22 mouse cellular contexts compared by ENCODE assay signal in genomic region chr19:34521978-34522377, GRCm38 (mm10). TPM values are rescaled to one million over a fixed set of nuclear protein-coding genes. Genes with fewer than 3 reads are reported as not detected.
DNase-seq lines count a peak whose midpoint lies in the region; ATAC-seq and TF ChIP-seq lines count a peak whose summit lies in the region.
"Had no signal": no experiment of that assay in that cellular context is flagged by ENCODE, and none has a peak within 500 bp of the region (broad histone marks: within the 10 kb centered on the region; RNA-seq: fewer than 3 reads in every experiment).

No protein-coding gene starts in this region.

- no peak overlapping the region for H3K4me2 ChIP-seq in intestine, postnatal 0 days (replicated peaks; ENCODE audit: low read depth)
- no peak overlapping the region for H3K4me2 ChIP-seq in intestine, embryonic 15.5 days (replicated peaks)
- H3K4me2 ChIP-seq in midbrain, embryonic 11.5 days: no peak overlapping the region
- no peak overlapping the region for H3K4me2 ChIP-seq in midbrain, postnatal 0 days (ENCODE audit: low read depth, low read length, poor library complexity, severe bottlenecking)
- H3K4me2 ChIP-seq: embryonic facial prominence, embryonic 15.5 days; hindbrain, embryonic 13.5 days had no signal

- TF ChIP-seq POLR2A in lung, adult 2 months (IDR thresholded peaks at IDR 0.05; ENCODE audit: borderline replicate concordance, extremely low read depth, low read depth, low read length): no peak

- H3K4me3 ChIP-seq in intestine, postnatal 0 days (ENCODE audit: low read depth, low read length): no peak overlapping the region
- H3K4me3 ChIP-seq in intestine, embryonic 15.5 days (replicated peaks): no peak overlapping the region
- no peak overlapping the region for H3K4me3 ChIP-seq in midbrain, embryonic 11.5 days (ENCODE audit: low read depth, low read length)
- no peak overlapping the region for H3K4me3 ChIP-seq in midbrain, postnatal 0 days (ENCODE audit: low read depth, low read length)
- no peak overlapping the region for H3K4me3 ChIP-seq in lung, adult 2 months (replicated peaks; ENCODE audit: extremely low read depth, low read depth, low read length)
- H3K4me3 ChIP-seq: embryonic facial prominence, embryonic 15.5 days; erythroblast, embryonic 14.5 days; forebrain, embryonic 10.5 days; gastrocnemius, adult 2 months; heart, embryonic 10.5 days; hindbrain, embryonic 13.5 days had no signal

- no peak for TF ChIP-seq CTCF in intestine, postnatal 0 days (IDR thresholded peaks at IDR 0.05; ENCODE audit: low read depth)
- TF ChIP-seq CTCF in midbrain, postnatal 0 days (IDR thresholded peaks at IDR 0.05): no peak
- no peak for TF ChIP-seq CTCF in lung, adult 2 months (IDR thresholded peaks at IDR 0.05; ENCODE audit: insufficient read depth, low read length)

- H3K27ac ChIP-seq in intestine, postnatal 0 days (ENCODE audit: low read depth, low read length): 0 out of 2 replicates have a peak overlapping the region, but pooled peaks have one; percentile 21
- H3K27ac ChIP-seq in intestine, embryonic 15.5 days: no peak overlapping the region
- no peak overlapping the region for H3K27ac ChIP-seq in midbrain, embryonic 11.5 days (ENCODE audit: low read depth, low read length)
- no peak overlapping the region for H3K27ac ChIP-seq in midbrain, postnatal 0 days (ENCODE audit: low read depth, low read length)
- H3K27ac ChIP-seq: embryonic facial prominence, embryonic 15.5 days; forebrain, embryonic 10.5 days; gastrocnemius, adult 2 months; heart, embryonic 10.5 days; hindbrain, embryonic 13.5 days; hindbrain, postnatal 0 days had no signal

- WGBS in intestine, postnatal 0 days: 91% methylated on average over 1 of the region's 1 CpGs
- WGBS in intestine, embryonic 15.5 days: 83% methylated on average over 1 of the region's 1 CpGs
- WGBS in midbrain, embryonic 11.5 days: 89% methylated on average over 1 of the region's 1 CpGs
- WGBS in midbrain, postnatal 0 days: 96% methylated on average over 1 of the region's 1 CpGs
- 87% methylated on average over 1 of the region's 1 CpGs for WGBS in lung, adult 2 months

- H3K27me3 ChIP-seq in intestine, postnatal 0 days (replicated peaks; ENCODE audit: control insufficient read depth, insufficient read depth, low read length): no peaks in the 10 kb centered on the region
- H3K27me3 ChIP-seq in intestine, embryonic 15.5 days (replicated peaks): no peaks in the 10 kb centered on the region
- no peaks in the 10 kb centered on the region for H3K27me3 ChIP-seq in midbrain, embryonic 11.5 days (ENCODE audit: control insufficient read depth, insufficient read depth, low read length)
- no peaks in the 10 kb centered on the region for H3K27me3 ChIP-seq in midbrain, postnatal 0 days (ENCODE audit: insufficient read depth, low read length)
- H3K27me3 ChIP-seq: embryonic facial prominence, embryonic 15.5 days; hindbrain, embryonic 13.5 days had no signal

- no peak for ATAC-seq in intestine, postnatal 0 days
- ATAC-seq in intestine, embryonic 15.5 days: no peak
- ATAC-seq in midbrain, embryonic 11.5 days (ENCODE audit: low FRiP score): no peak
- ATAC-seq in midbrain, postnatal 0 days (ENCODE audit: low FRiP score): no peak
- ATAC-seq in granulocyte monocyte progenitor cell, adult 5-6 weeks (replicated peaks; ENCODE audit: poor library complexity, severe bottlenecking): peak; percentile 25; the same call in 1 of the 2 replicates
- ATAC-seq: forebrain, embryonic 14.5 days; hindbrain, postnatal 0 days had no signal

- H3K9me3 ChIP-seq in intestine, postnatal 0 days (ENCODE audit: control insufficient read depth): no peaks in the 10 kb centered on the region
- no peaks in the 10 kb centered on the region for H3K9me3 ChIP-seq in intestine, embryonic 15.5 days
- no peaks in the 10 kb centered on the region for H3K9me3 ChIP-seq in midbrain, embryonic 11.5 days (ENCODE audit: control insufficient read depth, low read length)
- no peaks in the 10 kb centered on the region for H3K9me3 ChIP-seq in midbrain, postnatal 0 days (ENCODE audit: low read length)
- H3K9me3 ChIP-seq: embryonic facial prominence, embryonic 15.5 days; forebrain, embryonic 10.5 days; heart, embryonic 10.5 days; hindbrain, embryonic 13.5 days had no signal

- H3K9ac ChIP-seq in intestine, postnatal 0 days (ENCODE audit: low read depth, low read length): no peak overlapping the region
- no peak overlapping the region for H3K9ac ChIP-seq in intestine, embryonic 15.5 days
- no peak overlapping the region for H3K9ac ChIP-seq in midbrain, embryonic 11.5 days (ENCODE audit: low read length)
- no peak overlapping the region for H3K9ac ChIP-seq in midbrain, postnatal 0 days (replicated peaks; ENCODE audit: low read length, poor library complexity, severe bottlenecking)
- H3K9ac ChIP-seq: embryonic facial prominence, embryonic 15.5 days; hindbrain, embryonic 13.5 days had no signal

- peaks cover 20% of the 10 kb centered on the region for H3K36me3 ChIP-seq in intestine, postnatal 0 days (ENCODE audit: control insufficient read depth, insufficient read depth)
- H3K36me3 ChIP-seq in intestine, embryonic 15.5 days: no peaks in the 10 kb centered on the region
- H3K36me3 ChIP-seq in midbrain, embryonic 11.5 days (ENCODE audit: control insufficient read depth, insufficient read depth, low read length): no peaks in the 10 kb centered on the region; the same call in 1 of the 2 replicates
- H3K36me3 ChIP-seq in midbrain, postnatal 0 days (ENCODE audit: insufficient read depth, low read length): peaks cover 7% of the 10 kb centered on the region; the same call in 1 of the 2 replicates

- no peaks in the 10 kb centered on the region; the same call in none of the 2 replicates for H3K4me1 ChIP-seq in intestine, postnatal 0 days (replicated peaks; ENCODE audit: control insufficient read depth, insufficient read depth, low read length)
- H3K4me1 ChIP-seq in intestine, embryonic 15.5 days (replicated peaks): peaks cover 6% of the 10 kb centered on the region; the same call in 1 of the 2 replicates
- peaks cover 3% of the 10 kb centered on the region; the same call in 1 of the 2 replicates for H3K4me1 ChIP-seq in midbrain, embryonic 11.5 days (ENCODE audit: control insufficient read depth, insufficient read depth, low read length)
- H3K4me1 ChIP-seq in midbrain, postnatal 0 days (ENCODE audit: insufficient read depth, low read length): 0 out of 2 replicates have a peak, but pooled peaks cover 4% of the 10 kb centered on the region
- H3K4me1 ChIP-seq in lung, adult 2 months (ENCODE audit: control insufficient read depth, insufficient read depth, low read length): peaks cover 12% of the 10 kb centered on the region
- H3K4me1 ChIP-seq: embryonic facial prominence, embryonic 15.5 days had no signal

- DNase-seq in midbrain, embryonic 11.5 days (ENCODE audit: low spot score, missing footprints): peak; percentile 23
- no peak for DNase-seq in midbrain, postnatal 0 days (ENCODE audit: low spot score)
- no peak for DNase-seq in cerebellum, adult 11-12 months
- DNase-seq in lung, adult 2 months: no peak
- DNase-seq: adrenal gland, adult 8-10 months; adrenal gland, postnatal 36 days; cerebellum, adult 18-20 months; cerebellum, postnatal 14 days; embryo, embryonic 11 days; gastrocnemius, adult 2 months; gastrocnemius, postnatal 25 days; heart, postnatal 14 days had no signal

RNA-seq across cellular contexts. Expression of gene Lipa, which starts 5.3 kb away (rescaled TPM):
- polyA plus RNA-seq in intestine, postnatal 0 days (2015; fragmentation: Nextera tagmentation; extraction: Ambion mirVana): 191 and 206 TPM in 2 replicates
- polyA plus RNA-seq in intestine, embryonic 15.5 days (2015; fragmentation: Nextera tagmentation; extraction: Ambion mirVana): 30.7 and 34.9 TPM in 2 replicates
- polyA plus RNA-seq in midbrain, embryonic 11.5 days (2014; fragmentation: Nextera tagmentation; extraction: Ambion mirVana): 28.7 and 31.4 TPM in 2 replicates
- total RNA-seq in midbrain, postnatal 0 days (2014; rRNA removed): 24.5 and 26.7 TPM in 2 replicates
- 19.0 and 19.3 TPM in 2 replicates for polyA plus RNA-seq in midbrain, postnatal 0 days (2015; fragmentation: Nextera tagmentation; extraction: Ambion mirVana)
- total RNA-seq in granulocyte monocyte progenitor cell, adult 5-6 weeks (2014; fragmentation: Nextera tagmentation): 45.6 and 49.7 TPM in 2 replicates
- total RNA-seq in granulocyte monocyte progenitor cell, adult 5-6 weeks (2017): 31.4 and 33.1 TPM in 2 replicates
- polyA plus RNA-seq in lung, adult 2 months (2012; rRNA removed): 31.1 and 47.2 TPM in 2 replicates

RNA-seq across cellular contexts. Expression of gene Ifit2, which starts 28.5 kb away (rescaled TPM):
- 13.1 and 15.1 TPM in 2 replicates for polyA plus RNA-seq in intestine, postnatal 0 days (2015; fragmentation: Nextera tagmentation; extraction: Ambion mirVana)
- 6.3 and 6.7 TPM in 2 replicates for polyA plus RNA-seq in intestine, embryonic 15.5 days (2015; fragmentation: Nextera tagmentation; extraction: Ambion mirVana)
- polyA plus RNA-seq in midbrain, embryonic 11.5 days (2014; fragmentation: Nextera tagmentation; extraction: Ambion mirVana): 4.7 and 5.0 TPM in 2 replicates
- total RNA-seq in midbrain, postnatal 0 days (2014; rRNA removed): 11.1 and 11.5 TPM in 2 replicates
- 8.2 and 9.0 TPM in 2 replicates for polyA plus RNA-seq in midbrain, postnatal 0 days (2015; fragmentation: Nextera tagmentation; extraction: Ambion mirVana)
- 8.9 and 9.2 TPM in 2 replicates for total RNA-seq in granulocyte monocyte progenitor cell, adult 5-6 weeks (2014; fragmentation: Nextera tagmentation)
- 17.8 and 19.6 TPM in 2 replicates for total RNA-seq in granulocyte monocyte progenitor cell, adult 5-6 weeks (2017)
- polyA plus RNA-seq in lung, adult 2 months (2012; rRNA removed): 3.8 and 6.3 TPM in 2 replicates

RNA-seq across cellular contexts. Expression of gene Ch25h, which starts 47.0 kb away (rescaled TPM):
- 3.2 and 3.5 TPM in 2 replicates for polyA plus RNA-seq in intestine, postnatal 0 days (2015; fragmentation: Nextera tagmentation; extraction: Ambion mirVana)
- polyA plus RNA-seq in intestine, embryonic 15.5 days (2015; fragmentation: Nextera tagmentation; extraction: Ambion mirVana): 3.2 and 4.2 TPM in 2 replicates
- 0.61 and 0.66 TPM in 2 replicates for polyA plus RNA-seq in midbrain, embryonic 11.5 days (2014; fragmentation: Nextera tagmentation; extraction: Ambion mirVana)
- total RNA-seq in midbrain, postnatal 0 days (2014; rRNA removed): 0.60 and 0.61 TPM in 2 replicates
- 0.42 and 0.86 TPM in 2 replicates for polyA plus RNA-seq in midbrain, postnatal 0 days (2015; fragmentation: Nextera tagmentation; extraction: Ambion mirVana)
- not detected in 2 replicates for total RNA-seq in granulocyte monocyte progenitor cell, adult 5-6 weeks (2014; fragmentation: Nextera tagmentation)
- not detected in 2 replicates for total RNA-seq in granulocyte monocyte progenitor cell, adult 5-6 weeks (2017)
- 22.9 and 32.8 TPM in 2 replicates for polyA plus RNA-seq in lung, adult 2 months (2012; rRNA removed)
- total RNA-seq: gastrocnemius, adult 2 months; gastrocnemius, postnatal 25 days had no signal
- polyA plus RNA-seq: erythroblast, embryonic 14.5 days had no signal
